Mouse (Mus musculus) urinary bladder, postnatal 25 days (tissue): ENCODE data around the gene Gsdme.

ENCODE experiments used
- DNase-seq: peaks from one replicate; pipeline ENCODE4 v3.0.0; 2022; ENCODE audit warnings: low spot score

The Gsdme gene

GRCm38 (mm10) chr6:50263670-50264069 is at the start of gene Gsdme:
Gsdme (minus strand) TSS chr6:50263862.
- DNase-seq, result no peak

GRCm38 (mm10) chr6:50312647-50313046 is 49.0 kb upstream of the Gsdme start:
- peak; percentile 68 for DNase-seq

- no peak for DNase-seq
Observed at GRCm38 (mm10) chr6:50309019-50309418, 45.4 kb upstream of the Gsdme start.

- no peak for DNase-seq
Observed at GRCm38 (mm10) chr6:50306625-50307024, 43.0 kb upstream of the Gsdme start.

- peak; percentile 76 for DNase-seq
Observed at GRCm38 (mm10) chr6:50304949-50305491, 41.4 kb upstream of the Gsdme start.

- DNase-seq, result no peak
Observed at GRCm38 (mm10) chr6:50301121-50301520, 37.5 kb upstream of the Gsdme start.

GRCm38 (mm10) chr6:50300622-50301021 is 37.0 kb upstream of the Gsdme start:
- DNase-seq, result no peak

- no peak for DNase-seq
Observed at GRCm38 (mm10) chr6:50299071-50299470, 35.4 kb upstream of the Gsdme start.

GRCm38 (mm10) chr6:50297671-50298070 is 34.0 kb upstream of the Gsdme start:
- DNase-seq, result no peak

GRCm38 (mm10) chr6:50295136-50295535 is 31.5 kb upstream of the Gsdme start:
- no peak for DNase-seq

- peak; percentile 57 for DNase-seq
Observed at GRCm38 (mm10) chr6:50294128-50294527, 30.5 kb upstream of the Gsdme start.

GRCm38 (mm10) chr6:50291650-50292049 is 28.0 kb upstream of the Gsdme start:
- DNase-seq, result no peak

GRCm38 (mm10) chr6:50286881-50287280 is 23.2 kb upstream of the Gsdme start:
- no peak for DNase-seq

- DNase-seq, result no peak
Observed at GRCm38 (mm10) chr6:50279642-50280041, 16.0 kb upstream of the Gsdme start.

GRCm38 (mm10) chr6:50273947-50274346 is 10.3 kb upstream of the Gsdme start:
- no peak for DNase-seq

- DNase-seq, result no peak
Observed at GRCm38 (mm10) chr6:50273416-50273815, 9.8 kb upstream of the Gsdme start.

GRCm38 (mm10) chr6:50262310-50262709 is 1.4 kb downstream of the Gsdme start:
- DNase-seq, result no peak

GRCm38 (mm10) chr6:50261922-50262261 is 1.8 kb downstream of the Gsdme start:
- DNase-seq, result no peak

GRCm38 (mm10) chr6:50261201-50261921 is 2.3 kb downstream of the Gsdme start:
- peak; percentile 82 for DNase-seq

- DNase-seq, result no peak
Observed at GRCm38 (mm10) chr6:50255356-50255755, 8.3 kb downstream of the Gsdme start.

GRCm38 (mm10) chr6:50254723-50255184 is 8.9 kb downstream of the Gsdme start:
- peak; percentile 59 for DNase-seq

- DNase-seq, result no peak
Observed at GRCm38 (mm10) chr6:50252690-50253089, 11.0 kb downstream of the Gsdme start.

GRCm38 (mm10) chr6:50247791-50248190 is 15.9 kb downstream of the Gsdme start:
- no peak for DNase-seq

- DNase-seq, result no peak
Observed at GRCm38 (mm10) chr6:50247356-50247755, 16.3 kb downstream of the Gsdme start.
